Mouse (Mus musculus): ENCODE data around the gene Khdc4.

- TF ChIP-seq GATA1 (IDR thresholded peaks at IDR 0.05; ENCODE audit: low read length) (no peak), TAL1 (IDR thresholded peaks at IDR 0.05; ENCODE audit: low read length) (no peak)
Measured at GRCm38 (mm10) chr3:88648452-88649168, 37.0 kb upstream of the Khdc4 start.

Measured in erythroblast, embryonic 14.5 days (primary cell).